Mouse (Mus musculus) lung, embryonic 15.5 days (tissue): ENCODE data around the gene Nav2. TPM values are rescaled to one million over a fixed set of nuclear protein-coding genes. Genes with fewer than 3 reads are reported as not detected.

ENCODE experiments used
- ATAC-seq: fragments of 200-750 bp; cut with Nextera tagmentation; 2 replicates; pipeline ENCODE4 v1.8.0; 2017; ENCODE audit warnings: moderate number of reproducible peaks, borderline replicate concordance; ENCODE audit not compliant: low FRiP score, low TSS enrichment; ENCODE audit errors: extremely low read depth
- H3K27ac ChIP-seq: fragments of 300-500 bp; sonication (generic); 2 replicates; pipeline ENCODE4 v1.5.1; 2015; ENCODE audit warnings: moderate library complexity, mild to moderate bottlenecking, inconsistent platforms
- H3K27me3 ChIP-seq: fragments of 300-500 bp; sonication (generic); 2 replicates; pipeline ENCODE4 v1.6.1; 2015; ENCODE audit warnings: inconsistent platforms
- H3K36me3 ChIP-seq: fragments of 300-500 bp; sonication (generic); 2 replicates; pipeline ENCODE4 v1.6.1; 2015; ENCODE audit warnings: inconsistent platforms
- H3K4me1 ChIP-seq: fragments of 300-500 bp; sonication (generic); 2 replicates; pipeline ENCODE4 v1.6.1; 2015; ENCODE audit warnings: inconsistent platforms
- H3K4me2 ChIP-seq: fragments of 300-500 bp; sonication (generic); 2 replicates; pipeline ENCODE4 v1.6.1; 2015; ENCODE audit warnings: inconsistent platforms, mild to moderate bottlenecking, moderate library complexity
- H3K4me3 ChIP-seq: fragments of 300-500 bp; sonication (generic); 2 replicates; pipeline ENCODE4 v1.5.1; 2015; ENCODE audit warnings: mild to moderate bottlenecking, inconsistent platforms
- H3K9ac ChIP-seq: fragments of 300-500 bp; sonication (generic); 2 replicates; pipeline ENCODE4 v1.6.1; 2015; ENCODE audit warnings: inconsistent platforms
- H3K9me3 ChIP-seq: fragments of 300-500 bp; sonication (generic); 2 replicates; pipeline ENCODE4 v1.6.1; 2016; ENCODE audit warnings: inconsistent platforms
- WGBS: fragments of 180-500 bp; shearing (Covaris S2); methylation state at CpG from one replicate; pipeline ENCODE4 v1.1.7; 2015; 5-methylcytosine and 5-hydroxymethylcytosine counted together
- polyA plus RNA-seq: library from polyadenylated mRNA; unstranded; fragments of >200 nt; fragmentation: Nextera tagmentation; extraction: Ambion mirVana; gene quantifications from 2 replicates; pipeline ENCODE4 v1.2.1, GENCODE M21; 2015

Gene Nav2
- polyA plus RNA-seq, 1 experiment from 2014 or later, result 27.6 TPM

GRCm38 (mm10) chr7:49544775-49545705 is 636.5 kb downstream of the Nav2 start:
- Histone ChIP-seq H3K4me2 (no peak overlapping the region), H3K27me3 (no peaks in the 10 kb centered on the region), H3K27ac (peak overlapping the region; percentile 64; the same call in 1 of the 2 replicates), H3K4me1 (peaks cover 32% of the 10 kb centered on the region), H3K9ac (no peak overlapping the region), H3K9me3 (no peaks in the 10 kb centered on the region), H3K4me3 (no peak overlapping the region), H3K36me3 (peaks cover 17% of the 10 kb centered on the region)
- WGBS, result 24% methylated on average over 11 of the region's 11 CpGs
- no peak; the same call in 1 of the 2 replicates for ATAC-seq

GRCm38 (mm10) chr7:49545706-49546097 is 637.2 kb downstream of the Nav2 start:
- no peak overlapping the region for H3K4me3 ChIP-seq
- peak overlapping the region; percentile 64; the same call in 1 of the 2 replicates for H3K27ac ChIP-seq
- H3K4me1 ChIP-seq, result peaks cover 32% of the 10 kb centered on the region
- no peak overlapping the region for H3K9ac ChIP-seq
- H3K9me3 ChIP-seq, result no peaks in the 10 kb centered on the region
- ATAC-seq, result no peak
- no peaks in the 10 kb centered on the region for H3K27me3 ChIP-seq
- WGBS, result 75% methylated on average over 15 of the region's 15 CpGs
- peaks cover 19% of the 10 kb centered on the region for H3K36me3 ChIP-seq
- no peak overlapping the region for H3K4me2 ChIP-seq

GRCm38 (mm10) chr7:49548397-49548796 is 639.9 kb downstream of the Nav2 start:
- 79% methylated on average over 11 of the region's 11 CpGs for WGBS
- H3K27me3 ChIP-seq, result no peaks in the 10 kb centered on the region
- no peak for ATAC-seq
- H3K27ac ChIP-seq, result no peak overlapping the region
- no peak overlapping the region for H3K9ac ChIP-seq
- no peak overlapping the region for H3K4me3 ChIP-seq
- no peak overlapping the region for H3K4me2 ChIP-seq
- peaks cover 39% of the 10 kb centered on the region for H3K4me1 ChIP-seq
- H3K9me3 ChIP-seq, result no peaks in the 10 kb centered on the region
- H3K36me3 ChIP-seq, result peaks cover 24% of the 10 kb centered on the region

DNA sequence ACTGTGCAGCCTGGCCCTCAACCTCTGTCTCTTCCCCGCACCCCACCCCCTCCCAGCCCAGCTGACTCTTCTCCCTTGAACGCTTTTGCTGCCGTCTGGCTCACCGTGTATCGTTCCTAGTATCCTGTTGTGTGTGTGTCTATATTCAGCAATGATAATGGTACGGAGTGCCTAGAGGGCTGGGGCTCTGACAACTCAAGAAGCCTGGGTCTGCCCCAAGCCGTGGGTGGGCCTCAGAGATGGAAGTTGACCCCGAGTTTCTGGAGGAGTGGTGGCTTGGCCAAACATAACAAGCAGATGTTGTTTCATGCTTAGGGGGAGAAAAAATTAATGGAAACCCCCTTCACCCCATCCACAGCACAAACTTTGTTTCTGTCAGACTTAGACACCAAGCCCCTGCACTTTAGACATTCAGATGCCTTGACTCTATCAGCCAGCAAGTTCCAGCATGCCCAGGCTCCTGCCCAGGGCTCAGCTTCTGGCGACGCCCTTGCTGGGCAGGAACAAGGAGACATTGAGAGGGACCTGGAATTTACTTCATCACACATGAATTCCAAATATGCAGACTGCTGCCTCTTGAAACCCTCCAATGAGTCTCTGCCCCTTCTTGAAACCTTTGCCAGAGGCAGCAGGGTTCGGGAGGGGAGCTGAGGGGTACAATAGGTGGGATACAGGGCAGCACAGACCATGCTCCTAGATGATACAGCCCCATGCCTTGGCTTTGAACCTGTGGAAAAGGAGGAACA is 644.9 kb downstream of the Nav2 start:
- Histone ChIP-seq H3K4me2 (peak overlapping the region; percentile 36), H3K4me1 (peaks cover 56% of the 10 kb centered on the region), H3K9me3 (no peaks in the 10 kb centered on the region), H3K9ac (no peak overlapping the region; the same call in 1 of the 2 replicates), H3K4me3 (peak overlapping the region; percentile 6), H3K27ac (peak overlapping the region; percentile 91), H3K27me3 (no peaks in the 10 kb centered on the region), H3K36me3 (peaks cover 8% of the 10 kb centered on the region)
- peak; percentile 79 for ATAC-seq
- 16% methylated on average over 11 of the region's 11 CpGs for WGBS

- 55% methylated on average over 12 of the region's 12 CpGs for WGBS
- Histone ChIP-seq H3K36me3 (peaks cover 3% of the 10 kb centered on the region; the same call in 1 of the 2 replicates), H3K4me2 (no peak overlapping the region), H3K27ac (peak overlapping the region; percentile 65), H3K4me1 (peaks cover 66% of the 10 kb centered on the region), H3K9ac (no peak overlapping the region), H3K4me3 (no peak overlapping the region), H3K27me3 (no peaks in the 10 kb centered on the region), H3K9me3 (no peaks in the 10 kb centered on the region)
- ATAC-seq, result no peak
Measured at GRCm38 (mm10) chr7:49558240-49558640, 649.7 kb downstream of the Nav2 start.

- Histone ChIP-seq H3K4me3 (no peak overlapping the region), H3K27ac (peak overlapping the region; percentile 65), H3K9ac (no peak overlapping the region), H3K36me3 (peaks cover 3% of the 10 kb centered on the region; the same call in 1 of the 2 replicates), H3K4me1 (peaks cover 60% of the 10 kb centered on the region), H3K4me2 (no peak overlapping the region), H3K9me3 (no peaks in the 10 kb centered on the region), H3K27me3 (no peaks in the 10 kb centered on the region)
- ATAC-seq, result peak; percentile 71
- 47% methylated on average over 5 of the region's 5 CpGs for WGBS
Measured at GRCm38 (mm10) chr7:49558895-49559294, 650.4 kb downstream of the Nav2 start.

- WGBS, result 54% methylated on average over 4 of the region's 4 CpGs
- peak overlapping the region; percentile 65 for H3K27ac ChIP-seq
- no peak for ATAC-seq
- peaks cover 54% of the 10 kb centered on the region for H3K4me1 ChIP-seq
- peaks cover 9% of the 10 kb centered on the region; the same call in 1 of the 2 replicates for H3K36me3 ChIP-seq
- no peaks in the 10 kb centered on the region for H3K9me3 ChIP-seq
- no peak overlapping the region for H3K4me2 ChIP-seq
- no peaks in the 10 kb centered on the region for H3K27me3 ChIP-seq
- H3K4me3 ChIP-seq, result no peak overlapping the region
- H3K9ac ChIP-seq, result no peak overlapping the region
Measured at GRCm38 (mm10) chr7:49560012-49560411, 651.5 kb downstream of the Nav2 start.

GRCm38 (mm10) chr7:49562404-49562803 is 653.9 kb downstream of the Nav2 start:
- Histone ChIP-seq H3K9ac (no peak overlapping the region), H3K9me3 (no peaks in the 10 kb centered on the region), H3K27me3 (no peaks in the 10 kb centered on the region), H3K4me3 (no peak overlapping the region), H3K4me2 (no peak overlapping the region), H3K27ac (no peak overlapping the region), H3K4me1 (peaks cover 36% of the 10 kb centered on the region), H3K36me3 (peaks cover 21% of the 10 kb centered on the region; the same call in 1 of the 2 replicates)
- 75% methylated on average over 4 of the region's 4 CpGs for WGBS
- ATAC-seq, result no peak

- no peak for ATAC-seq
- Histone ChIP-seq H3K36me3 (peaks cover 23% of the 10 kb centered on the region; the same call in 1 of the 2 replicates), H3K27me3 (no peaks in the 10 kb centered on the region), H3K4me2 (no peak overlapping the region), H3K9me3 (no peaks in the 10 kb centered on the region), H3K4me3 (no peak overlapping the region), H3K9ac (no peak overlapping the region), H3K4me1 (peaks cover 37% of the 10 kb centered on the region), H3K27ac (no peak overlapping the region)
- 66% methylated on average over 8 of the region's 8 CpGs for WGBS
Measured at GRCm38 (mm10) chr7:49562851-49563250, 654.3 kb downstream of the Nav2 start.

DNA sequence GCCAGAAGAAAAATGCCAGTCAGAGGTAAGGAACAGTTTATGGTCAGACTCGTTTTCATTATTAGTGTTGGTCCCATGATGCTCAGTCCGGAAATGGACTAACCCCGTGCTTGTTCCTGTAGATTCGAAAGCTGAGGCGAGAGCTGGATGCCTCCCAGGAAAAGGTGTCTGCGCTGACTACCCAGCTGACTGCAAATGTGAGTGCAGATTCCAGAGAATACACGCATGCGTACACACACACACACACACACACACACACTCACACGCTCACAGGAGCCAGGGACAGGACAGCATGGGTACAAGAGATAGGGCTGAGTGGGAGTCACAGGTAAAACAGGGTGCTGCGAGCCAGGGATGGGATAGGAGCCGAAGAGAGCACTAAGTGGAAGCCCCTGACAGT is 656.6 kb downstream of the Nav2 start:
- no peak overlapping the region for H3K27ac ChIP-seq
- ATAC-seq, result no peak
- WGBS, result 89% methylated on average over 11 of the region's 11 CpGs
- no peak overlapping the region for H3K4me3 ChIP-seq
- no peak overlapping the region for H3K9ac ChIP-seq
- H3K4me1 ChIP-seq, result peaks cover 16% of the 10 kb centered on the region
- no peak overlapping the region for H3K4me2 ChIP-seq
- peaks cover 22% of the 10 kb centered on the region; the same call in 1 of the 2 replicates for H3K36me3 ChIP-seq
- H3K9me3 ChIP-seq, result no peaks in the 10 kb centered on the region
- no peaks in the 10 kb centered on the region for H3K27me3 ChIP-seq

DNA sequence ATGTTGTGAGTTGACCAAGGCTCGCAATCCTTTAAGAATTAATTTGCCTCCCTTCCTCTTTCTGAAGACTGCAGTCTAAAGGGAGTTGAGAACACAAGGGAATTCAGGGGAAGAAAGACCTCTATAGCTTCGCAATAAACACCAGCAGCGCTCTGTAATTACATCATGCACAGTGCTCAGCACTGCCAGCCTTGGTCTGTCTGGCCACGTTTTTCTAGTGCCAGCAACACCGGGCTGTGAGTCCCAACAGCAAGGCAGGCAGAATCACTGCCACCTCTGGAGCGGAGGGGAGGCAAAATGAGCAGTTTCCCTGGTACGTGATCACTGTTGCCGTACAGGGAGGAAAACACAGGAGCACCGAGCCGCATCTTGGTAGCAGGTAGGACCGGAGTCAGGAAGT is 657.3 kb downstream of the Nav2 start:
- H3K4me2 ChIP-seq, result no peak overlapping the region
- no peak overlapping the region for H3K27ac ChIP-seq
- no peak overlapping the region for H3K4me3 ChIP-seq
- H3K27me3 ChIP-seq, result no peaks in the 10 kb centered on the region
- peaks cover 12% of the 10 kb centered on the region; the same call in 1 of the 2 replicates for H3K4me1 ChIP-seq
- WGBS, result 81% methylated on average over 11 of the region's 11 CpGs
- no peaks in the 10 kb centered on the region for H3K9me3 ChIP-seq
- H3K9ac ChIP-seq, result no peak overlapping the region
- peaks cover 27% of the 10 kb centered on the region; the same call in 1 of the 2 replicates for H3K36me3 ChIP-seq
- no peak for ATAC-seq
